ENCODE assay signal across 14 mouse cellular contexts in genomic region chr14:103764047-103764446, GRCm38 (mm10).
DNase-seq lines count a peak whose midpoint lies in the region; ATAC-seq and TF ChIP-seq lines count a peak whose summit lies in the region.
"Had no signal": no experiment of that assay in that cellular context is flagged by ENCODE, and none has a peak within 500 bp of the region (broad histone marks: within the 10 kb centered on the region; RNA-seq: fewer than 3 reads in every experiment).

No protein-coding gene starts in this region.

- H3K27me3 ChIP-seq in embryonic facial prominence, embryonic 14.5 days (replicated peaks; ENCODE audit: control insufficient read depth, insufficient read depth, low read length): no peaks in the 10 kb centered on the region
- no peaks in the 10 kb centered on the region for H3K27me3 ChIP-seq in hindbrain, embryonic 13.5 days
- H3K27me3 ChIP-seq in midbrain, postnatal 0 days (ENCODE audit: insufficient read depth, low read length): no peaks in the 10 kb centered on the region
- H3K27me3 ChIP-seq: embryonic facial prominence, embryonic 12.5 days; stomach, embryonic 15.5 days had no signal

- no peak overlapping the region for H3K4me2 ChIP-seq in embryonic facial prominence, embryonic 14.5 days (ENCODE audit: low read depth, low read length)
- H3K4me2 ChIP-seq in hindbrain, embryonic 13.5 days: no peak overlapping the region
- H3K4me2 ChIP-seq in midbrain, postnatal 0 days (ENCODE audit: low read depth, low read length, poor library complexity, severe bottlenecking): no peak overlapping the region
- H3K4me2 ChIP-seq: embryonic facial prominence, embryonic 12.5 days; stomach, embryonic 15.5 days had no signal

- peak; percentile 9 to 37 for DNase-seq in left cerebral cortex, postnatal 14 days (ENCODE audit: low spot score in 2 of 2)
- DNase-seq in left cerebral cortex, postnatal 4 days: no peak
- DNase-seq in embryonic facial prominence, embryonic 14.5 days (ENCODE audit: low spot score): peak; percentile 41
- peak; percentile 85 for DNase-seq in midbrain, postnatal 0 days (ENCODE audit: low spot score)
- DNase-seq in heart, postnatal 4 days: no peak
- no peak for DNase-seq in urinary bladder, postnatal 4 days (ENCODE audit: low spot score in 2 of 2)
- DNase-seq in adrenal gland, adult (ENCODE audit: inconsistent age in 2 of 2, low spot score in 1 of 2): no peak
- DNase-seq: gastrocnemius, postnatal 36 days; heart, postnatal 14 days; liver, postnatal 0 days; right cerebral cortex, adult 18-20 months had no signal

- no peak for TF ChIP-seq CTCF in midbrain, postnatal 0 days (IDR thresholded peaks at IDR 0.05)

- 47% methylated on average over 2 of the region's 2 CpGs for WGBS in embryonic facial prominence, embryonic 14.5 days
- WGBS in hindbrain, embryonic 13.5 days: 11% methylated on average over 2 of the region's 2 CpGs
- 13% methylated on average over 2 of the region's 2 CpGs for WGBS in midbrain, postnatal 0 days

- no peaks in the 10 kb centered on the region for H3K36me3 ChIP-seq in embryonic facial prominence, embryonic 14.5 days (ENCODE audit: control insufficient read depth, insufficient read depth, low read length)
- no peaks in the 10 kb centered on the region for H3K36me3 ChIP-seq in hindbrain, embryonic 13.5 days
- no peaks in the 10 kb centered on the region for H3K36me3 ChIP-seq in midbrain, postnatal 0 days (ENCODE audit: insufficient read depth, low read length)
- H3K36me3 ChIP-seq: embryonic facial prominence, embryonic 12.5 days; stomach, embryonic 15.5 days had no signal

- no peaks in the 10 kb centered on the region for H3K9me3 ChIP-seq in embryonic facial prominence, embryonic 14.5 days (ENCODE audit: control insufficient read depth, low read length)
- H3K9me3 ChIP-seq in hindbrain, embryonic 13.5 days: no peaks in the 10 kb centered on the region
- no peaks in the 10 kb centered on the region for H3K9me3 ChIP-seq in midbrain, postnatal 0 days (ENCODE audit: low read length)
- H3K9me3 ChIP-seq: embryonic facial prominence, embryonic 12.5 days; stomach, embryonic 15.5 days had no signal

- H3K4me3 ChIP-seq in embryonic facial prominence, embryonic 14.5 days (ENCODE audit: low read depth, low read length): no peak overlapping the region
- H3K4me3 ChIP-seq in hindbrain, embryonic 13.5 days: no peak overlapping the region
- no peak overlapping the region for H3K4me3 ChIP-seq in midbrain, postnatal 0 days (ENCODE audit: low read depth, low read length)
- H3K4me3 ChIP-seq: embryonic facial prominence, embryonic 12.5 days; stomach, embryonic 15.5 days had no signal

- H3K27ac ChIP-seq in embryonic facial prominence, embryonic 14.5 days (replicated peaks; ENCODE audit: low read depth, low read length): no peak overlapping the region
- peak overlapping the region; percentile 3; the same call in 1 of the 2 replicates for H3K27ac ChIP-seq in hindbrain, embryonic 13.5 days
- peak overlapping the region; percentile 39; the same call in 1 of the 2 replicates for H3K27ac ChIP-seq in midbrain, postnatal 0 days (ENCODE audit: low read depth, low read length)
- H3K27ac ChIP-seq: embryonic facial prominence, embryonic 12.5 days; stomach, embryonic 15.5 days had no signal

- H3K4me1 ChIP-seq in embryonic facial prominence, embryonic 14.5 days (ENCODE audit: control insufficient read depth, insufficient read depth, low read length): no peaks in the 10 kb centered on the region
- H3K4me1 ChIP-seq in hindbrain, embryonic 13.5 days (replicated peaks): no peaks in the 10 kb centered on the region; the same call in 1 of the 2 replicates
- H3K4me1 ChIP-seq in midbrain, postnatal 0 days (ENCODE audit: insufficient read depth, low read length): no peaks in the 10 kb centered on the region
- H3K4me1 ChIP-seq: embryonic facial prominence, embryonic 12.5 days; stomach, embryonic 15.5 days had no signal

- no peak for ATAC-seq in embryonic facial prominence, embryonic 14.5 days (ENCODE audit: low read depth)
- peak; percentile 83 for ATAC-seq in hindbrain, embryonic 13.5 days (ENCODE audit: low FRiP score)
- no peak; the same call in 1 of the 2 replicates for ATAC-seq in midbrain, postnatal 0 days (ENCODE audit: low FRiP score)
- ATAC-seq: liver, postnatal 0 days had no signal

- H3K9ac ChIP-seq in embryonic facial prominence, embryonic 14.5 days (ENCODE audit: low read depth, low read length): no peak overlapping the region
- H3K9ac ChIP-seq in hindbrain, embryonic 13.5 days: no peak overlapping the region
- no peak overlapping the region for H3K9ac ChIP-seq in midbrain, postnatal 0 days (replicated peaks; ENCODE audit: low read length, poor library complexity, severe bottlenecking)
- H3K9ac ChIP-seq: embryonic facial prominence, embryonic 12.5 days; liver, postnatal 0 days; stomach, embryonic 15.5 days had no signal

- intact Hi-C loops in left cerebral cortex, postnatal 14 days (cut with DNase I): no loop called here
- intact Hi-C loops in left cerebral cortex, postnatal 4 days (cut with DNase I): no loop called here

Comparison
In these comparisons a context has a peak if more than half of its experiments do, and no peak if none do; other contexts are left out.
1. DNase-seq: peak in left cerebral cortex, postnatal 14 days (2 of 2), embryonic facial prominence, embryonic 14.5 days (single experiment) and midbrain, postnatal 0 days (single experiment); none in left cerebral cortex, postnatal 4 days (single experiment), heart, postnatal 4 days (single experiment), urinary bladder, postnatal 4 days (0 of 2) and adrenal gland, adult (0 of 2).